Mouse (Mus musculus): Measurements from ENCODE around the gene Efcab2. TPM values are rescaled to one million over a fixed set of nuclear protein-coding genes. Genes with fewer than 3 reads are reported as not detected.

Gene Efcab2
- 0.38 TPM in 1 of 2 replicates, not detected in the other for polyA plus RNA-seq (2012; ENCODE audit: insufficient read depth, low replicate concordance)

DNA sequence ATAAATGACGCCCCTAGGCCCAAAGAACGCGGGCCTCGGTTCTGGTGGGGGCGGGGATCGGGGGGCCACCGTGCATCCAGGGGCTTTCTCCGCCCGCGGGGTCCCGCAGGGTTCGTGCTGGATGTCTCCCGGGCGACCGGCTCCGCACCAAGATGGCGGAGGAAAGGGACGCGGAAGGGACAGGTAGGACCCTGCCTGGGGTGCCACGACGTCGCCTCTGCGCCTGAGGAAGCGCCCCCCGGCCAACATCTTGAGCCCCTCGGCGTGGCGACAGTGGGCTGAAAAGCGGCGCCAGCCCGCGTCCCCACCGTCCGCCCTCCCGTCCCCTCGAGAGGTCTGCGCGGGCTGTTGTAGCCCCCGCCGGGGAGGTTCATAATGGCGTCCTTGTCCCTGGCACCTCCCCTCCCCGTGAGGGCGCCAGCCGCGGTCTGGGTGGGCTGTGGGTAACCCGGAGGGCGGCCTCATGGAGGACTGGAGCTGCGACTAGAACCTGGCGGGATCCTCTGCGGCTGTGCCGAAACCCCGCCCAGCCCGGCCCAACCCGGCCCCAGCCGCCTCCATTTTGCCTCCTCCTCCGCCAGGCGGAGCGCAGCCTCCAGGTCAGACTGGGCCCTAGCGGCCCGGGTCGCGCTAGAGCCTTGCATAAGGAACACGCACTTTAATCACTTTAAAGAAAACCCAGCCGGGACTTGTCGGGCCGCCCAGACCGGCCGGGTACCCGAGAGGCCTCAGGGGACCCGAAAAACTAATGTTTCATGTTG is at the start of gene Efcab2:
TSS of gene Efcab2 (plus strand) at position 135 of the 761 bp plus-strand sequence.
- Histone ChIP-seq H3K4me1 (peaks cover 24% of the 10 kb centered on the region), H3K36me3 (replicated peaks; ENCODE audit: low read length) (no peaks in the 10 kb centered on the region), H3K4me3 (replicated peaks) (peak within 1 kb of the TSS; percentile 97), H3K27me3 (replicated peaks) (no peaks in the 10 kb centered on the region), H3K9me3 (no peaks in the 10 kb centered on the region)
- TF ChIP-seq GATA1 (IDR thresholded peaks at IDR 0.05; ENCODE audit: borderline replicate concordance, low read length) (no peak), FLI1 (IDR thresholded peaks at IDR 0.05; ENCODE audit: low read length) (no peak)

DNA sequence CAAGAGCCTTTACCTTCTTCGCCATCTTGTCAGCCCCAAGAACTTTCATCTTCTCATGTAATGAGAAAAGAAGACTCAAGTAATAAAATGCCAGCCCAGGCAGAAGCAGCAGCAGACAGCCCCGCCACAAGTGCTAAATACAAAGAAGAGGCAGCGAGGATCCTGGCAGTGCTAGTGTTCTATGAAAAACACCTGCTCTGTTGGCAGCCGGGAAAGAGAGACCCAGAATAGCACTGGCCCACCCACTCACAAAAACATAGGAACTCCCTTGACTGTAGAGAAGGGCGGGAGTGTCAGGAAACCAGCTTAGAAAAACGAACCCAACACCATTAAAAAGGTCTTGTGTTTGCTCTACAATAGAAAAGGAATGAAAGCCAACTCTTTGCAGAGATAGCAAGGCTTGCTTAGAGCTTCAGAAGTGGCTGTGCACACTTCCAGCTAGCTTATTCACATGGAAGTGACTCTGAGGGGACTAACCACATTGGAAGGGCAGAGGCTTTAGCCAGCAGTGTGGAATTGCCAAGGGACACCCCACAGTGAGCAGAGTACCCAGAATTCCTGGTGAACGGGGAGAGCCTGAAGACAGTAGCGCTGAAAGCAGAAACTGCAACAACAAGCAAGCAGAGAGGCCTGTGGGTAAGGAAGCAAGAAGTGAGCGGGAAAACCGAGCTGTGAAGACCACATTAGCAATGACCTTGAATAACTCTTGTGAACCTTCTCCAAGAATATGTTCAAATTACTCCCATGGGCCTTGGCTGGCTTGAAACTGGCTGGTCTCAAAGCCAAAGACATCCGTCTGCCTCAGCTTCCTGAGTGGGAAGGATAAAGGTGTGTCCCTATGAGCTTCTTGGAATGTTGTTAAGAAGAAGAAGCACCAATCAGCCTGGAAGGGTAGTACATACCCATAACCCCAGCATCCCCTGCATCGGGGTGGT is 47.8 kb upstream of the Efcab2 start:
- 0 out of 2 replicates have a peak, but pooled peaks cover 2% of the 10 kb centered on the region for H3K9me3 ChIP-seq
- peaks cover 14% of the 10 kb centered on the region for H3K4me1 ChIP-seq
- peaks cover 5% of the 10 kb centered on the region for H3K27me3 ChIP-seq (replicated peaks)
- no peak for TF ChIP-seq FLI1 (IDR thresholded peaks at IDR 0.05; ENCODE audit: low read length)
- TF ChIP-seq GATA1 (IDR thresholded peaks at IDR 0.05; ENCODE audit: borderline replicate concordance, low read length): no peak
- H3K36me3 ChIP-seq (replicated peaks; ENCODE audit: low read length): no peaks in the 10 kb centered on the region
- no peak overlapping the region for H3K4me3 ChIP-seq (replicated peaks)

DNA sequence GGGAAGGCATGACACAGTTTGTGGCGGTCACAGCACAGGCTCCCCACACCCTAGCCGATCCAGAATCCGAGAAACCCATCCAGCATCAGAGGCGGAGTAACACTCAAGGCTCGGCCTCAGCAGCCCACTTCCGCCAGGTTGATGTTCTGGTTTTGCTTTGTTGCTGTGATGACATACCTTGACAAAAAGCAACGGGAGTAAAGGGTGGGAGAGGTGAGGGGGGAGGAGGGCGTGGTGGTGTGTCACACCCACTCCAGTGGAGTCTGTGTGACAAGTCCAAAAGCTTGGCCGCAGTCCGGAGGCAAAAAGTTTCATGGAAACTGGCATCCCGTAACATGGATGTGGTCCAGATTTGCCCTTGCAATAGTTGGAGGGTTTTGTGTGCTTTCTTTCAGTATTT is 45.6 kb upstream of the Efcab2 start:
- Histone ChIP-seq H3K9me3 (0 out of 2 replicates have a peak, but pooled peaks cover 2% of the 10 kb centered on the region), H3K36me3 (replicated peaks; ENCODE audit: low read length) (no peaks in the 10 kb centered on the region), H3K4me1 (peaks cover 9% of the 10 kb centered on the region), H3K4me3 (replicated peaks) (no peak overlapping the region), H3K27me3 (replicated peaks) (peaks cover 3% of the 10 kb centered on the region)
- TF ChIP-seq FLI1 (IDR thresholded peaks at IDR 0.05; ENCODE audit: low read length) (no peak), GATA1 (IDR thresholded peaks at IDR 0.05; ENCODE audit: borderline replicate concordance, low read length) (no peak)

DNA sequence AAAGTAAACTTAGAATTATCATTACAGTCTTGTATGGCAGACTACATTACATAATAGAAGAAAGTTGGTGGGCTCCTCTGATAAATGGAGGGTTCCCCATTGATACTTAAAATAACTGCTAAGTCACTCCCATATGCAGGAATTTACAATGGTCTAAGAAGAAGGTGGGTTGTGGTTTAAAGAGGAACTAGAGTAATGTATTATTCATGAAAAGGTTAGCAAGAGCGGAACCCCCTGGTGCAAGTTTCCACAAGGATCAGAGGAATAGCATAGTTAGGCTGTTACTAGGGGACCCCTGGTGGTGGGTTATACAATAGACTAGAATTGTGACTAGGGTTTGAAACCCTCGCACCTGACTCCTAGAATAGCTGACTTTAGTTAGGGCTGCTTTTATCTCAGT is 45.2 kb upstream of the Efcab2 start:
- Histone ChIP-seq H3K4me1 (peaks cover 9% of the 10 kb centered on the region), H3K9me3 (0 out of 2 replicates have a peak, but pooled peaks cover 2% of the 10 kb centered on the region), H3K27me3 (replicated peaks) (peaks cover 3% of the 10 kb centered on the region), H3K36me3 (replicated peaks; ENCODE audit: low read length) (no peaks in the 10 kb centered on the region), H3K4me3 (replicated peaks) (no peak overlapping the region)
- TF ChIP-seq FLI1 (IDR thresholded peaks at IDR 0.05; ENCODE audit: low read length) (no peak), GATA1 (IDR thresholded peaks at IDR 0.05; ENCODE audit: borderline replicate concordance, low read length) (no peak)

DNA sequence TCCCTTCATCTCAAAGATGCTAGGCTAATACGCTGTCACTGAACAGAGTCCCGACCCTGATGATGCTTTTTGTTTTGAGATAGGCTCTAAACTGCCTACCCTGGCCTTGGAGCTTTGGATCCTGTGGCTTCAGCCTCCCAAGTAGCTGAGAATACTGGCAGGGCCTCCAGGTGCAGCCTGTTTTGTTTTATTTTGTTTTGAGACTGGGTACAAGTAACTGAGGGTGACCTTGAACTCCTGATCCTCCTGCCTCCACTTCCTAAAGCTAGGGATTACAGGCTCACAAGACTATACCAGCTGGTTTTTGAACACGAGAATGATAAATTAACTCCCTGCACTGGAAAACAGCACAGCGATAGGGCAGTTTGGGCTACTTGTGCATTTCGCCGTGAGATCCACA is 40.7 kb upstream of the Efcab2 start:
- H3K4me1 ChIP-seq: peaks cover 30% of the 10 kb centered on the region
- H3K4me3 ChIP-seq (replicated peaks): no peak overlapping the region
- no peaks in the 10 kb centered on the region for H3K36me3 ChIP-seq (replicated peaks; ENCODE audit: low read length)
- no peaks in the 10 kb centered on the region for H3K27me3 ChIP-seq (replicated peaks)
- H3K9me3 ChIP-seq: 0 out of 2 replicates have a peak, but pooled peaks cover 2% of the 10 kb centered on the region
- TF ChIP-seq GATA1 (IDR thresholded peaks at IDR 0.05; ENCODE audit: borderline replicate concordance, low read length) (no peak), FLI1 (IDR thresholded peaks at IDR 0.05; ENCODE audit: low read length) (no peak)

DNA sequence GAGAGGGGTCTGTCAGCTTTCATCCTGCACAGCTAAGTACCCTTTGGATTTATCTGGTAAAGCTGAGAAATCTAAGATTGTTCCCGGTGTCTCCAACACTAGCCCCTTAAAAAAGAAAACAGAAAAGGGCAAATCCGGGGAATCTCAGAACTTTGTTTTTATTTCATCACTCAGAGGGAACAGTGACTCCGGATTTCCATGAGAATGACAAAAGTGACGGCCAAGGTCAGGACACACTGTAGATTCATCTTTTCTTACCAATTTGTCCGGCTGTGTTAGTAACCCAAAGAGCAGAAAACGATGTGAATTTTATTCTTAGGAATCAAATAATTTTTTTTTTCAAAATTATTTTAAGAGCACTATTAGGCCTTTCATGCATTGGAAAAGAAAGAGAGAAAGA is 37.8 kb upstream of the Efcab2 start:
- Histone ChIP-seq H3K4me3 (replicated peaks) (no peak overlapping the region), H3K9me3 (no peaks in the 10 kb centered on the region)
- TF ChIP-seq GATA1 (IDR thresholded peaks at IDR 0.05; ENCODE audit: borderline replicate concordance, low read length) (no peak), FLI1 (IDR thresholded peaks at IDR 0.05; ENCODE audit: low read length) (no peak)

DNA sequence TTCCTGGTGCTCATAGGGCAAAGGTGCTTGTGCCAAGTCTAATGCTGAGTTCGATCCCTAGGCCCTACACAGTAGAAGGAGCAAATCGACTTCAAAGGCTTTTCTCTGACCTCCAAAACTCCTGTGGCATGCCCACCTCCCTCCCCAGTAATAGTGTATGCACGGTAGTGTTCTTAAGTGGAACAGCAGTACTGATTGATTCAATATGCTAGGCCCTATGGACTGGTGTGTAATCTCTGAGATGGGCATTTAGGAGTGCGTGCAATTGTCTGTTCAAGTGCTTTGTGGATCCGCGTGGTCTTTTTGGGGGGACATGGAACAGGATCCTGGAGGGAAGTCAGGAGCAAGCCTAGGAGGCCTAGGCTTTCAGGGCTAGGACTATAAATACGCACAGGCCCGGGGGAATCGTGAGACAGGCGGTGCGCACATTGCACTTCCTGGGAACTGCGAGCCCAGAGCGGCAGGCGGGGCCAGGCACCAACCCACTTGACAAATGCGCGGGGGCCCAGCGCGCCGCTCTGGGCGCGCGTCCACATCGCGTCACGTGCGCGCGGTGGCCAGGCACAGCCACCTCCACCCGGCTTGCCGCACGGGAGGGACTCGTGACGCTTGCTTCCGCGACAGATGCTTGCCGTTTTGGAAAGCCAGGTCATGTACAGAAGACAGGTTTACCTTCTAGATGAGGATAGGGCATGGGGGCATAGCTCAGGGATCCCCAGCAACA is 37.2 kb upstream of the Efcab2 start:
- peak overlapping the region; percentile 94 for H3K4me3 ChIP-seq (replicated peaks)
- H3K27me3 ChIP-seq (replicated peaks): no peaks in the 10 kb centered on the region
- H3K4me1 ChIP-seq: peaks cover 50% of the 10 kb centered on the region
- TF ChIP-seq GATA1 (IDR thresholded peaks at IDR 0.05; ENCODE audit: borderline replicate concordance, low read length): no peak
- no peaks in the 10 kb centered on the region for H3K9me3 ChIP-seq
- peaks cover 2% of the 10 kb centered on the region for H3K36me3 ChIP-seq (replicated peaks; ENCODE audit: low read length)

More for the DNA sequence above, 37.8 kb upstream of the Efcab2 start:
- Histone ChIP-seq H3K27me3 (replicated peaks) (no peaks in the 10 kb centered on the region), H3K36me3 (replicated peaks; ENCODE audit: low read length) (peaks cover 2% of the 10 kb centered on the region), H3K4me1 (peaks cover 44% of the 10 kb centered on the region)

DNA sequence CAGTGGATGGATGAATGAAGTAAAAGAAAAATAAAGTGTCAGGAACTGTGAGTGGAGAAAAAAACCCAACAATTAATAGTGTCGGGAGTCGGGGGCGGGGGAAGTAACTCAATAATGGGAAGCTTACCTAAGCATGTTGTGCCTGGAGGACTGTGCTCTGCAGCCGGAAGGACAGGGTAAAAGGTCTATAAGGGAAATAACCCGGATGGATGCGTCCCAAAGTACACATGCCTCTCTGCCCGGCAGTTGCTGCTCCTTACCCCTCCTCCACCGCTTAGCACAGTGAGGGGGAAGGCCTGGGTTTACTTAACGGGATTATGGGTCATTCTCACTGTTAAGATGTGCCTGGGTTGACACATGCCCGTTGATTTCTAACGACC is 36.6 kb upstream of the Efcab2 start:
- H3K27me3 ChIP-seq (replicated peaks): no peaks in the 10 kb centered on the region

DNA sequence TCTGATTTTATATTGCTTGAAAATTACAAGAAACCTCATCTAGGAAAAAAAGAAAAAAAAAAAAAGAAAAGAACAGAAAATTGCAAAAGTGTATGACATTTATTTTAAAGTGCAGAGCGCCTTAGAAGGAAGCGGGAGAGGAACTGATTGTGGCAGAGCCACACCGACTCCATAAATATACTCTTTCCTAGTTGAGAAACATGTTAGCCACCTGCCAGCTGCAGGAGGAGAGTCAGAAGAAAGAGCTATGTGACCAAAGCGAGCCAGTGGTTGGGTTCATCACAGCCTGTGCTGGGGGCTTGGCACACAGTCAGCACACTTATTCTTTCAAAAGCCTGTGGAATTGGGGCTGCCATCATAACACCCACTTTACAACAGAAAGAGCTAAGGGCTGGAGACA is 33.2 kb upstream of the Efcab2 start:
- Histone ChIP-seq H3K36me3 (replicated peaks; ENCODE audit: low read length) (peaks cover 2% of the 10 kb centered on the region), H3K4me1 (peaks cover 59% of the 10 kb centered on the region), H3K4me3 (replicated peaks) (no peak overlapping the region), H3K9me3 (no peaks in the 10 kb centered on the region), H3K27me3 (replicated peaks) (no peaks in the 10 kb centered on the region)
- TF ChIP-seq FLI1 (IDR thresholded peaks at IDR 0.05; ENCODE audit: low read length) (no peak), GATA1 (IDR thresholded peaks at IDR 0.05; ENCODE audit: borderline replicate concordance, low read length) (no peak)

More for the DNA sequence above, 36.6 kb upstream of the Efcab2 start:
- peak overlapping the region; percentile 94 for H3K4me3 ChIP-seq (replicated peaks)
- H3K36me3 ChIP-seq (replicated peaks; ENCODE audit: low read length): peaks cover 2% of the 10 kb centered on the region
- no peaks in the 10 kb centered on the region for H3K9me3 ChIP-seq
- TF ChIP-seq GATA1 (IDR thresholded peaks at IDR 0.05; ENCODE audit: borderline replicate concordance, low read length): no peak
- no peak for TF ChIP-seq FLI1 (IDR thresholded peaks at IDR 0.05; ENCODE audit: low read length)
- peaks cover 50% of the 10 kb centered on the region for H3K4me1 ChIP-seq

All from megakaryocyte, embryonic 14.5 days (primary cell).